In the genomic region with DNA sequence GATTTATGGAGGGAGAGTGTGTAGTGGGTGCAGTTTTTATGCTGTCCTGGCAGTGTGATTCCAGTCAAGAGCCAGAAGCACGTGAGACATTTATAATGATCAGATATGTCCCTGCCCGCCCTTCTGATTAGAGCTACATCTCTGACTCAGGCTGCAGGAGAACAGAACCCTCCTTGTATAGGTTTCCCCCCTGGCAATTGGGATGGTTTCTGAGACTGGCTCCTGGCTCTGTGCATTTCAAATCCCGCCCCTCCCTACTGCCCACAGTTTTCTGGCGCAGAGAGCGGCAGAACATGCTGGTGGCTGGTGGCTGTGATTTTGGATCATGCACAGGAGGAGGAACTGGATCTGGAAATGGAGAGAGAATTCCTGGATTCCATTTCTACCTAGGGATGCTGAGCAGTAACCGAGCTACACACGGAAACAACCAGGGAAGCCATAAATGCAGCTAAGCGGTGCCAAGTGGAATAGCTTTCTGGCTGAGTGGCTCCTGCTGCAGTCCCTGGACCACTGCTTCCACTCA, we compare ENCODE assay signal across 11 mouse cellular contexts. TPM values are rescaled to one million over a fixed set of nuclear protein-coding genes. Genes with fewer than 3 reads are reported as not detected.
DNase-seq lines count a peak whose midpoint lies in the region; ATAC-seq and TF ChIP-seq lines count a peak whose summit lies in the region.
"Had no signal": no experiment of that assay in that cellular context is flagged by ENCODE, and none has a peak within 500 bp of the region (broad histone marks: within the 10 kb centered on the region; RNA-seq: fewer than 3 reads in every experiment).

No protein-coding gene starts in this region.

- no peaks in the 10 kb centered on the region for H3K27me3 ChIP-seq in hindbrain, embryonic 14.5 days (ENCODE audit: control insufficient read depth, insufficient read depth, low read length)
- H3K27me3 ChIP-seq in hindbrain, embryonic 12.5 days, result peaks cover 3% of the 10 kb centered on the region; the same call in 1 of the 2 replicates
- H3K27me3 ChIP-seq in midbrain, embryonic 13.5 days, result peaks cover under 1% of the 10 kb centered on the region; the same call in 1 of the 2 replicates
- H3K27me3 ChIP-seq in midbrain, embryonic 16.5 days (ENCODE audit: control insufficient read depth, insufficient read depth, low read depth, low read length), result no peaks in the 10 kb centered on the region
- 0 out of 2 replicates have a peak, but pooled peaks cover 4% of the 10 kb centered on the region for H3K27me3 ChIP-seq in embryonic facial prominence, embryonic 13.5 days
- H3K27me3 ChIP-seq in myocyte (ENCODE audit: control insufficient read depth, insufficient read depth, insufficient read length), result no peaks in the 10 kb centered on the region

- H3ac ChIP-seq in myocyte (ENCODE audit: control insufficient read depth, insufficient read length), result no peak overlapping the region

- no peaks in the 10 kb centered on the region for H3K36me3 ChIP-seq in hindbrain, embryonic 14.5 days (replicated peaks; ENCODE audit: control insufficient read depth, insufficient read depth)
- H3K36me3 ChIP-seq in hindbrain, embryonic 12.5 days, result no peaks in the 10 kb centered on the region
- H3K36me3 ChIP-seq in midbrain, embryonic 13.5 days, result no peaks in the 10 kb centered on the region
- no peaks in the 10 kb centered on the region for H3K36me3 ChIP-seq in midbrain, embryonic 16.5 days (ENCODE audit: control insufficient read depth, insufficient read depth, low read length)
- H3K36me3 ChIP-seq in embryonic facial prominence, embryonic 13.5 days, result no peaks in the 10 kb centered on the region
- no peaks in the 10 kb centered on the region for H3K36me3 ChIP-seq in myocyte (ENCODE audit: control insufficient read depth, insufficient read depth)
- H3K36me3 ChIP-seq: G1E had no signal

- TF ChIP-seq CTCF in lung, adult 2 months (IDR thresholded peaks at IDR 0.05; ENCODE audit: insufficient read depth, low read length), result no peak

- H3K27ac ChIP-seq in hindbrain, embryonic 14.5 days, result no peak overlapping the region
- no peak overlapping the region for H3K27ac ChIP-seq in hindbrain, embryonic 12.5 days
- no peak overlapping the region for H3K27ac ChIP-seq in midbrain, embryonic 13.5 days
- H3K27ac ChIP-seq in midbrain, embryonic 16.5 days (ENCODE audit: low read length), result no peak overlapping the region
- peak overlapping the region; percentile 79 for H3K27ac ChIP-seq in embryonic facial prominence, embryonic 13.5 days
- H3K27ac ChIP-seq: liver, embryonic 13.5 days had no signal

- DNase-seq in hindbrain, embryonic 14.5 days (ENCODE audit: low spot score), result no peak
- no peak for DNase-seq in lung, adult 2 months
- DNase-seq: adrenal gland, postnatal 14 days; liver, embryonic 13.5 days; thymus, postnatal 14 days had no signal

- H3K4me1 ChIP-seq in hindbrain, embryonic 14.5 days (replicated peaks; ENCODE audit: control insufficient read depth, insufficient read depth, low read length), result no peaks in the 10 kb centered on the region
- 0 out of 2 replicates have a peak, but pooled peaks cover 4% of the 10 kb centered on the region for H3K4me1 ChIP-seq in hindbrain, embryonic 12.5 days
- H3K4me1 ChIP-seq in midbrain, embryonic 13.5 days (replicated peaks), result no peaks in the 10 kb centered on the region
- H3K4me1 ChIP-seq in midbrain, embryonic 16.5 days (ENCODE audit: control insufficient read depth, insufficient read depth, low read length), result no peaks in the 10 kb centered on the region
- peaks cover 37% of the 10 kb centered on the region for H3K4me1 ChIP-seq in embryonic facial prominence, embryonic 13.5 days
- no peaks in the 10 kb centered on the region for H3K4me1 ChIP-seq in lung, adult 2 months (ENCODE audit: control insufficient read depth, insufficient read depth, low read length)

- H3K4me3 ChIP-seq in hindbrain, embryonic 14.5 days (replicated peaks; ENCODE audit: low read length), result no peak overlapping the region
- no peak overlapping the region for H3K4me3 ChIP-seq in hindbrain, embryonic 12.5 days
- no peak overlapping the region for H3K4me3 ChIP-seq in midbrain, embryonic 13.5 days (replicated peaks)
- no peak overlapping the region for H3K4me3 ChIP-seq in midbrain, embryonic 16.5 days (ENCODE audit: low read depth, low read length)
- no peak overlapping the region for H3K4me3 ChIP-seq in embryonic facial prominence, embryonic 13.5 days
- no peak overlapping the region for H3K4me3 ChIP-seq in myocyte
- no peak overlapping the region for H3K4me3 ChIP-seq in lung, adult 2 months (replicated peaks; ENCODE audit: extremely low read depth, low read depth, low read length)
- H3K4me3 ChIP-seq: liver, embryonic 13.5 days had no signal

- no peak for ATAC-seq in hindbrain, embryonic 14.5 days (ENCODE audit: low FRiP score)
- ATAC-seq in hindbrain, embryonic 12.5 days (ENCODE audit: low FRiP score), result no peak
- ATAC-seq in midbrain, embryonic 13.5 days, result no peak
- ATAC-seq in midbrain, embryonic 16.5 days, result no peak
- ATAC-seq in embryonic facial prominence, embryonic 13.5 days (ENCODE audit: insufficient number of reproducible peaks, insufficient read depth, low FRiP score, low TSS enrichment, low read depth), result no peak

- WGBS in hindbrain, embryonic 14.5 days, result 76% methylated on average over 8 of the region's 8 CpGs
- 82% methylated on average over 8 of the region's 8 CpGs for WGBS in hindbrain, embryonic 12.5 days
- 83% methylated on average over 8 of the region's 8 CpGs for WGBS in midbrain, embryonic 13.5 days
- WGBS in midbrain, embryonic 16.5 days, result 83% methylated on average over 8 of the region's 8 CpGs
- 48% methylated on average over 8 of the region's 8 CpGs for WGBS in embryonic facial prominence, embryonic 13.5 days
- 88% methylated on average over 8 of the region's 8 CpGs for WGBS in lung, adult 2 months

- H3K9me3 ChIP-seq in hindbrain, embryonic 14.5 days (ENCODE audit: control insufficient read depth, low read length), result no peaks in the 10 kb centered on the region
- no peaks in the 10 kb centered on the region for H3K9me3 ChIP-seq in hindbrain, embryonic 12.5 days (replicated peaks)
- H3K9me3 ChIP-seq in midbrain, embryonic 13.5 days, result no peaks in the 10 kb centered on the region
- H3K9me3 ChIP-seq in midbrain, embryonic 16.5 days (replicated peaks; ENCODE audit: control insufficient read depth, low read length, poor library complexity, severe bottlenecking), result no peaks in the 10 kb centered on the region
- no peaks in the 10 kb centered on the region for H3K9me3 ChIP-seq in embryonic facial prominence, embryonic 13.5 days
- H3K9me3 ChIP-seq: G1E; liver, embryonic 13.5 days had no signal

- H3K79me2 ChIP-seq in myocyte (ENCODE audit: control insufficient read depth, insufficient read depth), result no peaks in the 10 kb centered on the region

- 0 out of 2 replicates have a peak overlapping the region, but pooled peaks have one; percentile 25 for H3K9ac ChIP-seq in hindbrain, embryonic 14.5 days
- H3K9ac ChIP-seq in hindbrain, embryonic 12.5 days, result no peak overlapping the region
- 0 out of 2 replicates have a peak overlapping the region, but pooled peaks have one; percentile 28 for H3K9ac ChIP-seq in midbrain, embryonic 13.5 days (replicated peaks)
- H3K9ac ChIP-seq in midbrain, embryonic 16.5 days (ENCODE audit: low read depth, low read length), result no peak overlapping the region
- no peak overlapping the region for H3K9ac ChIP-seq in embryonic facial prominence, embryonic 13.5 days
- H3K9ac ChIP-seq: liver, embryonic 13.5 days had no signal

- no peak overlapping the region for H3K4me2 ChIP-seq in hindbrain, embryonic 14.5 days (replicated peaks)
- H3K4me2 ChIP-seq in hindbrain, embryonic 12.5 days (replicated peaks), result no peak overlapping the region
- no peak overlapping the region for H3K4me2 ChIP-seq in midbrain, embryonic 13.5 days (replicated peaks)
- no peak overlapping the region for H3K4me2 ChIP-seq in midbrain, embryonic 16.5 days (ENCODE audit: low read length)
- H3K4me2 ChIP-seq in embryonic facial prominence, embryonic 13.5 days, result no peak overlapping the region
- peak overlapping the region; percentile 9 for H3K4me2 ChIP-seq in myocyte (ENCODE audit: low read depth)
- H3K4me2 ChIP-seq: liver, embryonic 13.5 days had no signal

- TF ChIP-seq POLR2A in myocyte (IDR thresholded peaks at IDR 0.05; ENCODE audit: insufficient read length, low read depth), result no peak
- no peak for TF ChIP-seq POLR2A in lung, adult 2 months (IDR thresholded peaks at IDR 0.05; ENCODE audit: borderline replicate concordance, extremely low read depth, low read depth, low read length)

TF ChIP-seq in myocyte, 11 proteins besides CTCF, POLR2A, EP300 and RAD21:
- no peak for TF ChIP-seq E2F4 (IDR thresholded peaks at IDR 0.05; ENCODE audit: insufficient read depth)
- no peak for TF ChIP-seq SRF (IDR thresholded peaks at IDR 0.05; ENCODE audit: control insufficient read depth, insufficient read length, low read depth)

RNA-seq across cellular contexts. Expression of a gene that starts 8.8 kb away (rescaled TPM):
- polyA plus RNA-seq in hindbrain, embryonic 14.5 days (2014; fragmentation: Nextera tagmentation; extraction: Ambion mirVana), result 96.5 and 96.9 TPM in 2 replicates
- polyA plus RNA-seq in hindbrain, embryonic 12.5 days (2016; fragmentation: Nextera tagmentation; extraction: Ambion mirVana), result 165 and 179 TPM in 2 replicates
- 121 and 125 TPM in 2 replicates for polyA plus RNA-seq in midbrain, embryonic 13.5 days (2015; fragmentation: Nextera tagmentation; extraction: Ambion mirVana)
- 103 and 108 TPM in 2 replicates for polyA plus RNA-seq in midbrain, embryonic 16.5 days (2015; fragmentation: Nextera tagmentation; extraction: Ambion mirVana)
- 186 and 202 TPM in 2 replicates for polyA plus RNA-seq in embryonic facial prominence, embryonic 13.5 days (2015; fragmentation: Nextera tagmentation; extraction: Ambion mirVana)
- 253 TPM for polyA plus RNA-seq in myocyte (2012; fragmentation: generic; extraction: Trizol)
- 35.1 and 41.4 TPM in 2 replicates for polyA plus RNA-seq in lung, adult 2 months (2012; rRNA removed)

Comparison
In these comparisons a context has a peak if more than half of its experiments do, and no peak if none do; other contexts are left out.
1. H3K9ac ChIP-seq: peak in hindbrain, embryonic 14.5 days (single experiment) and midbrain, embryonic 13.5 days (single experiment); none in hindbrain, embryonic 12.5 days (single experiment), midbrain, embryonic 16.5 days (single experiment) and embryonic facial prominence, embryonic 13.5 days (single experiment).